Mouse (Mus musculus): Measurements from ENCODE around the gene Pbx4.

Gene Pbx4

DNA sequence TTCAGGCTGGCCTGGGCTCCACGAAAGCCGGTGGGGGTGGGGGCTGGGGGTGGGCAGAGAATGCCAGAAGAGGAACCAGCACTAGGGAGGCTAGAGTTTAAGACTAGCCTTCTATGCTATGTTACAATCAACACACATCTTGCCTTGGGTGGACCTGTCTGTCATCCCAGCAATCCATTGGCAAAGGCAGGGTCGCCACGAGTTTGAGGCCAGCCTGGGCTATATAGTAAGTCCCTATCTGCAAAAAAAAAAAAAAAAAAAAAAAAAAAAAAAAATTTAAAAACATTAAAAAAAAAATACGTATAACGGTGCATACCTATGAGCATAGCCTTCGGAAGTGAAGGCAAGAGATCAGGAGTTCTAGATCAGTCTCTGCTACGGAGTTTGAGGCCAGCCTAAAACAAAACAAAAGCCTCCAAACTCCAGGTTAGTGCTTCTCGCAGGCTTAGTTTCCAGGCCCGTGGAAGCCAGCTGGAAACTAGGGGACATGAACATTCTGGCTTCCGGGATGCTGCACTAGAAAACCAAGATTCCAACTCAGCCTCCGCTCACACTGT, 68.7 kb downstream of the Pbx4 start:
- 8% methylated on average over 12 of the region's 12 CpGs for WGBS

DNA sequence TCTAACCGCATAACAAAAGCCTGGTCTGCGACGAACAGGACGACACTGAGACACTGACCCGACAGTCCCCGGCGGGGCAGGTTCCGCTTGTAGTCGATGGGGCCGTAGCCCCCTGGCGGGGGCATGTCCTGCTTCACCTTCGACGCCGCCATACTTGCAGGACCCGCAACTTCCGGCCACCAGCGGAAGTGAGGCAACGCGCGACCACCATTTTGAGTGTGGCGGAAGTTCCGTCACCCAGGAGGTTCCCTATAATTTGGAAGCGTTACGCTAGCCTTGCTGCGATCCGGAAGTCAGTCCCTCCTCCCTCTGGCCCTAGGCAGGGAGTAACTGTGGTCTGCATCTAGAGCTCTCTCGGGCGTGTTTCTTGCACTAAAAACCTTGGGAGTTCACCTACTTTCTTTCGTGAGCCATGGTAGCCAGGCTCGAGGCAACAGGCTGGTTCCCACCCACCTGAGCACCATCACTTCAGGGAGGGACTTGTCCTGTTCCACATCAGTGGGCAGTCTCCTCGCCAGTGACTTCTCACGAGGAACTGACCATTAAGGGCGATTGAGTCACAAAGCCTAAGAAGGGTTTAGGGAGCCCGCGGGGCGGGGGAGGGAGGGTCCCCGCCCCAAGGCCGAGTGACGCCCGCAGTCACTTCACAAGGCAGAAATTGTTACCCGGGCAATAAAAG, 69.3 kb downstream of the Pbx4 start:
- WGBS: 2% methylated on average over 41 of the region's 41 CpGs

DNA sequence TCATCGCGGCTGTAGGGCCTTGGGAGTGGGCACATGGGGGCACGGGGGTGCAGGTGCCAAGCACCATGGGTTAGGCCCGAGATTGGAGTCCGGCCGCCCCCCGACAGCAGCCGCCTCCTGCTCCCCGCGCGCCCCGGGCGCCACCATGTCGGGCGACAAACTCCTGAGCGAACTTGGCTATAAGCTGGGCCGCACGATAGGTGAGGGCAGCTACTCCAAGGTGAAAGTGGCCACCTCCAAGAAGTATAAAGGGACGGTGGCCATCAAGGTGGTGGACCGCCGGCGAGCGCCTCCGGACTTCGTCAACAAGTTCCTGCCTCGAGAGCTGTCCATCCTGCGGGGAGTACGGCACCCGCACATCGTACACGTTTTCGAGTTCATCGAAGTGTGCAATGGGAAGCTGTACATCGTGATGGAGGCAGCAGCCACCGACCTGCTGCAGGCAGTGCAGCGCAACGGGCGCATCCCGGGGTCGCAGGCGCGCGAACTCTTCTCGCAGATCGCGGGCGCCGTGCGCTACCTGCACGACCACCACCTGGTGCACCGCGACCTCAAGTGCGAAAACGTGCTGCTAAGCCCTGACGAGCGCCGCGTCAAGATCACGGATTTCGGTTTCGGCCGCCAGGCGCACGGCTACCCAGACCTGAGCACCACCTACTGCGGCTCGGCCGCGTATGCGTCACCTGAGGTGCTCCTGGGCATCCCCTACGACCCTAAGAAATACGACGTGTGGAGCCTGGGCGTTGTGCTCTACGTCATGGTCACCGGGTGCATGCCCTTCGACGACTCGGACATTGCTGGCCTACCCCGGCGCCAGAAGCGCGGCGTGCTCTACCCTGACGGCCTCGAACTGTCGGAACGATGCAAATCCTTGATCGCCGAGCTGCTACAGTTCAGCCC, 70.1 kb downstream of the Pbx4 start, which contains the start of the genes Tssk6, Ndufa13 and Yjefn3:
Gene Tssk6 (plus strand): TSS at position 22 of the 900 bp plus-strand sequence.
Gene Ndufa13 (minus strand): TSS at position 396 of the 900 bp plus-strand sequence.
Gene Yjefn3 (minus strand): TSS at position 550 of the 900 bp plus-strand sequence.
- 4% methylated on average over 89 of the region's 89 CpGs for WGBS

DNA sequence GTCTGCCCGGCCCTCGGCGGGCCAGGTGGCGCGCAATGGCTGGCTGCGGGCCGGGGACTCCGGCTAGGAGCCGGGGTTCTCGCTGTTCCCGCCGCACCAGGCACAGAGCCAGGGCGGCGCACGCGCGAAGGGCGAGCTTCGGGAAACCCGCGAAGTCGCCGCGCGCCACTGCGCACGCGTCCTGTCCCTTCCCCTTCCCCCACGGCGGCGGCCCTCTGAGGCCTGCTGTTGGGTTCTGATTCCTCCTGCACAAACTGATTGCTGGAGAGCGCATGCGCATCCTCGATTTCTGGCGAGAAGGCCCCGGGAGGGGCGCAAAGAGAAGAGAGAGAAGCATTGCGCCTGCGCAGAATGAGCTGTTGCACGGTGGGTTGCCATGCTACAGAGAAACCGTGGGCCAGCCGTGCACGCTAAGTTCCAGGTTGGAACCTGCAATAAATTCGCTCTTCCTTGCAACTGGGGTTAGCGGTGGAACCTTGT, 70.8 kb downstream of the Pbx4 start:
- under 1% methylated on average over 45 of the region's 45 CpGs for WGBS

DNA sequence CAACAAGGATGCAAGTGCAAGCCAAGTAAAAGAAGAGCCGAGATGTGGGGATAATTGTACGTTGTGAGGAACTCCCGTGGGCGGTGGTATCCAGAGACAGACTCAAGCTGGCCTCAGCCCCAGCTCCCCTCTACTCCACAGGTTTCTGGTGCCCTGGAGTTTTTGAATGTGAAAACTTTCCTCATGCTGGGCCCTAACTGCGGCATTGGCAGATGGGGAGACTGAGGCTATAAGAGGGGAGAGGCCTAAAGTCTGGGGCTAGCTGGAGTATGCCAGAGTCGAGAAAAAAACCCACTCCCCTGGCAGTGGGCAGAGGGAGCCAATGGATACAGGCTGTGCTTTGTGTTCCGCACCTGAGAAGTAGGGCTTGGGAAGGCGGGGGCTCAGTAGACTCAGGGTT, 71.8 kb downstream of the Pbx4 start:
- WGBS: 75% methylated on average over 8 of the region's 8 CpGs

DNA sequence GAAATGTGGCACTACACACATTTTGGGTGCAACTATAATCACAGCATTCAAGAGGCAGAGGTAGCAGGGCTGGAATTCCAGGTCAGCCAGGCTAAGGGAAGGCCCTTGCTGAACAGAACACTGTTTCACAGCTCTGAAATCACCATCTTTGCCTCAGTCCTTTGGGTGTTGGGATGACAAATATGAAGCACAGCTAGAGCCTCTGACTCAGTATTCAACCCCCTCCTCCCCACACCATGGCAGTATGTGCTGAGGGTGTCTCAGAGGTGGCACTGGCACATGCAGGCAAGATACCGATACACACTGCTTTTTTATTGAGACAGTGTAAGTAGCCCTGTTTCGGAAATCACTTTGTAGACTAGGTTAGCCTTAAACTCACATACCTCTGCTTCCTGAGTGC, 74.0 kb downstream of the Pbx4 start:
- WGBS: 70% methylated on average over 2 of the region's 2 CpGs

DNA sequence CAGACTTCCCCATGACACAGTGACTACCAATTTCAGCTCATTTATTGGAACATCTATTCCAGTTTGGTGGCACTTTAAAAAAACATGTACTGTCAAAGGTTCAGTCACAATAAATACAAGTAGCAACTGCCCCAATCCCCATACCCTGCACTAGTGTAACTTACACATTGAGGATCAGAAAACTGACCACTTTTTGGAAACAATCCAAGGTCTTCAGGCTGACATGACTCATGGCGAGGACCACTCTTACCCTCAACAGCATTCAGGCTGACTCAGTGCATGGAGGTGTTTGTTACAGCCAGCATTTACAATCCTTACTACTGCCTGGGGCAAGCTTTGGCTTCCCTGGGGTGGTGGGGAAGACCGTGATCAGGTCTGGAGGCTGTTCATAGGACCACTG, 74.8 kb downstream of the Pbx4 start:
- WGBS: 92% methylated on average over 2 of the region's 2 CpGs

DNA sequence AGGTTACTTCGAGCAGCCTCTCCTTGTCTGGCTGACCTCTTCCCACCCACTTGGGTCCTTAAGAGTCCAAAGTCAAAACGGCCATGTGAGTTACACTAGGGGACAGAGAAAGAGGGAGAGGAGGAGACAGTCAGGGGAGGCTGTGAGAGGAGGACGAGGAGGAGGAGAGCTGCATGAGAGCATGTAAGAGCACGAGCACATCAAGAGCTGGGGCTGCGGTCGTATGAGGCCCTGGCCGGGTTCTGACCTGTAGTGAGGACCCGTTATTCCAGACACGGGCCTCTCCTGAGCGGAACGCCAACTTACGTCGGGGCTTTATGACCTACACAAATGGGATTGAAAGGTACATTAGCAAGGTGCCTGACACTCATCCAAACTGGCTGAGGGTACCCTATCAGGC, 79.6 kb downstream of the Pbx4 start:
- WGBS: 91% methylated on average over 13 of the region's 13 CpGs

DNA sequence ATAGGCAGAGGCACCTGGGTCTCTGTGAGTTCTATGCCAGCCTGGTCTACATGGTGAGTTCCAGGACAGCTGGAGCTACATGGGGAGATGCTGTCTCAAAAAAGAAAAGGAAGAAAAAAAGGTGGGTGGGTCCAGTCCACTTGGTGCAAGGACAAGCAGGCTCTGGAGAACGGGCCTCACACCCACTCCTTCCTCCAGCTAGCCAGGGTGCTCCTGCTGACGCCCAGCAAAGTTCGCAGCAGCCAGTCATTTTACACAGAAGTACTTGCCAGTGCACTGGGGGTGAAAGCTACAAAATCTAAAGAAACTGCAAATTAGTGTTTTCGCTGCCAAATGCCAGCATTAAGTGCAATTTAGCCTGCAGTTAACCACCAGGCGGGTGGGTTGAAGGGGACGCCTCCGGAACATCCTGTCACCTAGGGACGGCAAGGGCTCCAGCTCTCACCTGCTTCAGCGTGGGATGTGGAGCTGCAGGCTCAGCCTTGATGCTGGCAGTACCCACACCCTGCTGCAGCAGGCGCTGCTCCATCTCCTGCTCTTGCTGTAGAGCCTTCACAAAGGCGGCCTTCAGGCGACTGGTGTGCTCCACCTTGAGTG, 80.3 kb downstream of the Pbx4 start:
- WGBS: 50% methylated on average over 12 of the region's 12 CpGs

DNA sequence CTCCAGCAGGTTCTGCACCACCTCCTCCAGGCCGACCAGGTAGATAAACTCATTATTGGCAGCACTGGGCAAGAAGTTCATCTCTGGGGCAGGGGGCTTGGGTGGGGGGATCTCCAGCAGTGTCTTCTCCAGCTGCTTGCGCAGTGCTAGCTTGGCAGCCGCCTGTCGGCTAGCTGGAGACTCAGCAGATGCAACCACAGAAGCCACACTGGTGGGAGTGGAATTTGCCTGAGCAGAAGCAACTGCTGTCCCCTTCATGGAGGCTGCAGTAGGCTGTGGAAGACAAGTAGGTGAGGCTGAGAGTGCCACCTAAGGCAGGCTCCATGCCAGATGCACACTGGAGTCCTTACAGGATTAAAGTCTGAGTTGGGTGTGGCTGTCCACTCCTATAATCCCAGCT, 82.2 kb downstream of the Pbx4 start:
- WGBS: 80% methylated on average over 4 of the region's 4 CpGs

DNA sequence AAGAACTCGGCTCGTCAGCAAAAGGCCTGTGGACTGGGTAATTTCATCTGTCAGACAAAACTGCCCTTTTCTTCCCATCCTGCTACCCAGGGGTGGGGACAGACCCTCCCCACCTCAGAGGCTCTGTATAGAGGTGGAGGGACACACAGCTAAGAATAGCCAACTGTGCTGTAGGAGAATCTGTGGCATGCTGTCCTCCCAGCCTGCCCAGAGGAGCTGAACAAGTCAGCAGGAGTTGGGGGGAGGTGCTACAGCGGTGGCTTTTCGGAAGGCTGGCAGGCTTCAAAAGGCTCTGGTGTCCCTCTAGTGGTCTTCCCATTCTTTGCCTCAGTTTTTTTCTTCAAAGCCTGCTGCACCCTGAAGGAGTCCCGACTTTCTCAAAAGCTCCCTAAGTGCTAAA, 83.5 kb downstream of the Pbx4 start:
- WGBS: 34% methylated on average over 5 of the region's 5 CpGs

DNA sequence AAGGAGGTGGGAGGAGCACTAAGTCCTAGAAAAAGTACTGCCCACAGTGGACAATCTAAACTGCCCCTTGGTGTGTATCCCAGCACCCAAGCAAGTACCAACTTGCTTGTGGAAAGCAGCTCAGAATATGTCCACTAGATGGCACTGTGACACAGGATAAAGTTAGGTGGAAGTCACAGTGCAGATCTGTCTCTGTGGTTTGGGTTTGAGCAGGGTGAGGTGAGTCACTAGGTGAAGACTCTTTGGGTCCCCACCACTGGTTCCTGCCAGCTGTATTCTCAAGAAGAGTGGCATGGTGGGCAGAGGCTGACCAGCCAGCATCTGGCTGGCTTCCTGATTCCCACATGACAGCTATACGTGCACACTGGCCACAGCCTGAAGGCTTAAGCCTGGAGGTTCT, 86.7 kb downstream of the Pbx4 start:
- WGBS: 59% methylated on average over 1 of the region's 1 CpGs

DNA sequence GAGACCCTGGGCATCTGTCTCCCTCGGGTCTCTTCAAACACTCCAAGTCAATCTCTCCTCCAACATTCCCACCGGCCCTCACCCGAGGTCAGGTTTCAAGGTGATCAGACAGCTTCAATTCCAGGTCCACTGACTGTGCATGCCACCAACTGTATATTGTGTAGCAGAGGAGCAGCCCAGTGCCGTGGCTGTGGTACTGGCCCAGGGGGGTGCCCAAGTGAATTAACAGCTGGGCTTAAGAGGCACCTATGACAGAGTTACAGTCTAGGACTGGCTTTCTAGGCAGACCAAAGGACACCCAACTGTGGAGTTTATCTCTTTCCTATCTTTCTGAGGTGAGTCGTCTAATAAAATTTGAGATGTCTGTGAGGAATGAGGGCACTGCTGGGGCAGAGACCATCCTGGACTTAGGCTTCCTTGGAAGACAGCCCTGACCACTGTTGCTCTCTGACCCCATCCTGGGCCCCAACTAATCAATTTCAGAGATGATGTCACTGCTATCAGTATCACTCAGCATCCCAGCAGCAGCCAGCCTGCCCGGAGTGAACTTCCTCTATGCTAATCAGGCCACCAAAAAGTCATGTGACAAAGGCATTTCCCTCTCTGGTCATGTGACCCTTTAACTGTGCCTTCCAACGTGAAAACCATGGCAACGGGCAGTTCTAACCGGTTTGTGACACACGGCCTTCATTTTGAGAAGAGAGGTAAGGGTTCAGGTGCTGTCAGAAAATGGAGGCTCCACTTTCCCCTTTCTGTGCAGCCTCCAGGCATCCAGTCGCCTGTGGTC, 87.8 kb downstream of the Pbx4 start:
- 50% methylated on average over 11 of the region's 11 CpGs for WGBS

DNA sequence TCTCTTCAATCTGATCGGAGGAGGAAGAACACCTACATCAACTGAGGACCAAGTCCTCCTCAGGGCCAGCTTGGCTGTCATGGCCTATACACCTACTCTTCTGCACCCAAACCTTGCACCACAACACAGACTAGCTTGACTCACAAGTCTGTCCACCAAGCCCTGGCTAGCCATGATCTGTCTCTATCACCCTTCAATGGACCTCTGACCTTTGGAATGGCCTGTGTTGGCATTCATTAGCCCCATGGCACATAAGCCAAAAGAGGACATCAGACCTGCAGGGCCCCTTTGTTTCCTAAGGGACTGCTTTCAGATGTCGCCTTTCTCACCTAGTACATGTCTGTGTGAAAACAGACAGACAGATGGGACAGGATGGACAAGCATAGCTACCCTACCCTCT, 88.8 kb downstream of the Pbx4 start:
- WGBS: 70% methylated on average over 2 of the region's 2 CpGs

Data from cerebral cortex, adult 2 months (tissue).